Mouse (Mus musculus): ENCODE measurements around the gene Pde6d. TPM values are rescaled to one million over a fixed set of nuclear protein-coding genes. Genes with fewer than 3 reads are reported as not detected.

The Pde6d gene
- polyA plus RNA-seq (2016; fragmentation: Nextera tagmentation; extraction: Ambion mirVana): 64.3 and 68.0 TPM in 2 replicates

- under 1% methylated on average over 26 of the region's 26 CpGs for WGBS
- Histone ChIP-seq H3K36me3 (replicated peaks) (peaks cover 10% of the 10 kb centered on the region), H3K27me3 (ENCODE audit: poor library complexity, severe bottlenecking) (no peaks in the 10 kb centered on the region), H3K4me1 (peaks cover 28% of the 10 kb centered on the region), H3K27ac (peak within 1 kb of the TSS; percentile 93), H3K4me3 (peak within 1 kb of the TSS; percentile 66), H3K9me3 (no peaks in the 10 kb centered on the region)
- peak; percentile 94 for DNase-seq (ENCODE audit: extremely low spot score, low spot score)
These were observed at the start of gene Pde6d, which contains the start of gene Cops7b for GRCm38 (mm10) chr1:86582451-86583096. Gene Pde6d (minus strand): TSS chr1:86582629. Gene Cops7b (plus strand): TSS chr1:86582904.

GRCm38 (mm10) chr1:86630527-86630926 lies 48.1 kb upstream of the Pde6d start:
- Histone ChIP-seq H3K27me3 (ENCODE audit: poor library complexity, severe bottlenecking) (no peaks in the 10 kb centered on the region), H3K4me3 (no peak overlapping the region), H3K9me3 (no peaks in the 10 kb centered on the region), H3K4me1 (peaks cover 18% of the 10 kb centered on the region), H3K27ac (no peak overlapping the region), H3K36me3 (replicated peaks) (no peaks in the 10 kb centered on the region)
- WGBS: 88% methylated on average over 4 of the region's 4 CpGs
- DNase-seq (ENCODE audit: extremely low spot score, low spot score): no peak

- H3K27me3 ChIP-seq (ENCODE audit: poor library complexity, severe bottlenecking): no peaks in the 10 kb centered on the region
- WGBS: 65% methylated on average over 4 of the region's 4 CpGs
- H3K27ac ChIP-seq: no peak overlapping the region
- H3K4me1 ChIP-seq: peaks cover 18% of the 10 kb centered on the region
- DNase-seq (ENCODE audit: extremely low spot score, low spot score): no peak
- H3K4me3 ChIP-seq: no peak overlapping the region
- no peaks in the 10 kb centered on the region for H3K9me3 ChIP-seq
- H3K36me3 ChIP-seq (replicated peaks): no peaks in the 10 kb centered on the region
These were observed 47.5 kb upstream of the Pde6d start for GRCm38 (mm10) chr1:86629936-86630335.

- Histone ChIP-seq H3K27ac (no peak overlapping the region), H3K27me3 (ENCODE audit: poor library complexity, severe bottlenecking) (no peaks in the 10 kb centered on the region), H3K9me3 (no peaks in the 10 kb centered on the region), H3K36me3 (replicated peaks) (no peaks in the 10 kb centered on the region), H3K4me3 (no peak overlapping the region), H3K4me1 (peaks cover 4% of the 10 kb centered on the region)
- no peak for DNase-seq (ENCODE audit: extremely low spot score, low spot score)
- 80% methylated on average over 3 of the region's 3 CpGs for WGBS
These were observed 45.8 kb upstream of the Pde6d start for GRCm38 (mm10) chr1:86628270-86628669.

GRCm38 (mm10) chr1:86623001-86624000 lies 40.9 kb upstream of the Pde6d start:
- Histone ChIP-seq H3K27me3 (ENCODE audit: poor library complexity, severe bottlenecking) (no peaks in the 10 kb centered on the region), H3K36me3 (replicated peaks) (no peaks in the 10 kb centered on the region), H3K4me1 (no peaks in the 10 kb centered on the region), H3K4me3 (no peak overlapping the region), H3K27ac (no peak overlapping the region), H3K9me3 (no peaks in the 10 kb centered on the region)
- WGBS: 80% methylated on average over 16 of the region's 16 CpGs
- no peak for DNase-seq (ENCODE audit: extremely low spot score, low spot score)

GRCm38 (mm10) chr1:86622296-86622695 lies 39.9 kb upstream of the Pde6d start:
- 73% methylated on average over 2 of the region's 2 CpGs for WGBS
- H3K4me3 ChIP-seq: no peak overlapping the region
- DNase-seq (ENCODE audit: extremely low spot score, low spot score): no peak
- H3K9me3 ChIP-seq: no peaks in the 10 kb centered on the region
- no peak overlapping the region for H3K27ac ChIP-seq
- no peaks in the 10 kb centered on the region for H3K36me3 ChIP-seq (replicated peaks)
- no peaks in the 10 kb centered on the region for H3K4me1 ChIP-seq
- H3K27me3 ChIP-seq (ENCODE audit: poor library complexity, severe bottlenecking): no peaks in the 10 kb centered on the region

GRCm38 (mm10) chr1:86618454-86619125 lies 36.2 kb upstream of the Pde6d start:
- WGBS: 61% methylated on average over 10 of the region's 10 CpGs
- Histone ChIP-seq H3K27ac (no peak overlapping the region), H3K4me3 (no peak overlapping the region), H3K27me3 (ENCODE audit: poor library complexity, severe bottlenecking) (no peaks in the 10 kb centered on the region), H3K9me3 (no peaks in the 10 kb centered on the region), H3K36me3 (replicated peaks) (no peaks in the 10 kb centered on the region), H3K4me1 (no peaks in the 10 kb centered on the region)
- DNase-seq (ENCODE audit: extremely low spot score, low spot score): peak; percentile 39

- Histone ChIP-seq H3K9me3 (no peaks in the 10 kb centered on the region), H3K4me3 (no peak overlapping the region), H3K4me1 (no peaks in the 10 kb centered on the region), H3K27me3 (ENCODE audit: poor library complexity, severe bottlenecking) (no peaks in the 10 kb centered on the region), H3K36me3 (replicated peaks) (peaks cover 5% of the 10 kb centered on the region), H3K27ac (no peak overlapping the region)
- no peak for DNase-seq (ENCODE audit: extremely low spot score, low spot score)
These were observed 31.8 kb upstream of the Pde6d start for GRCm38 (mm10) chr1:86614269-86614668.

GRCm38 (mm10) chr1:86612081-86612480 lies 29.7 kb upstream of the Pde6d start:
- WGBS: 69% methylated on average over 1 of the region's 1 CpGs

GRCm38 (mm10) chr1:86610954-86611353 lies 28.5 kb upstream of the Pde6d start:
- Histone ChIP-seq H3K27me3 (ENCODE audit: poor library complexity, severe bottlenecking) (no peaks in the 10 kb centered on the region), H3K9me3 (no peaks in the 10 kb centered on the region)
- 79% methylated on average over 1 of the region's 1 CpGs for WGBS

More at GRCm38 (mm10) chr1:86612081-86612480, 29.7 kb upstream of the Pde6d start:
- no peak overlapping the region for H3K4me3 ChIP-seq
- H3K4me1 ChIP-seq: no peaks in the 10 kb centered on the region
- no peak overlapping the region for H3K27ac ChIP-seq
- no peak for DNase-seq (ENCODE audit: extremely low spot score, low spot score)
- peaks cover 17% of the 10 kb centered on the region for H3K36me3 ChIP-seq (replicated peaks)
- H3K9me3 ChIP-seq: no peaks in the 10 kb centered on the region
- H3K27me3 ChIP-seq (ENCODE audit: poor library complexity, severe bottlenecking): no peaks in the 10 kb centered on the region

GRCm38 (mm10) chr1:86600117-86600516 lies 17.7 kb upstream of the Pde6d start:
- H3K36me3 ChIP-seq (replicated peaks): peaks cover 99% of the 10 kb centered on the region
- WGBS: 93% methylated on average over 2 of the region's 2 CpGs

More at GRCm38 (mm10) chr1:86610954-86611353, 28.5 kb upstream of the Pde6d start:
- no peak overlapping the region for H3K27ac ChIP-seq
- H3K4me3 ChIP-seq: no peak overlapping the region
- no peaks in the 10 kb centered on the region for H3K4me1 ChIP-seq
- peaks cover 27% of the 10 kb centered on the region for H3K36me3 ChIP-seq (replicated peaks)
- DNase-seq (ENCODE audit: extremely low spot score, low spot score): no peak

GRCm38 (mm10) chr1:86598516-86598915 lies 16.1 kb upstream of the Pde6d start:
- no peak for DNase-seq (ENCODE audit: extremely low spot score, low spot score)
- H3K4me1 ChIP-seq: no peaks in the 10 kb centered on the region
- H3K27me3 ChIP-seq (ENCODE audit: poor library complexity, severe bottlenecking): no peaks in the 10 kb centered on the region
- no peaks in the 10 kb centered on the region for H3K9me3 ChIP-seq
- H3K36me3 ChIP-seq (replicated peaks): peaks cover 98% of the 10 kb centered on the region
- 74% methylated on average over 3 of the region's 3 CpGs for WGBS
- no peak overlapping the region for H3K27ac ChIP-seq
- no peak overlapping the region for H3K4me3 ChIP-seq

More at GRCm38 (mm10) chr1:86600117-86600516, 17.7 kb upstream of the Pde6d start:
- no peak for DNase-seq (ENCODE audit: extremely low spot score, low spot score)
- no peaks in the 10 kb centered on the region for H3K27me3 ChIP-seq (ENCODE audit: poor library complexity, severe bottlenecking)
- H3K4me1 ChIP-seq: no peaks in the 10 kb centered on the region
- H3K9me3 ChIP-seq: no peaks in the 10 kb centered on the region
- H3K27ac ChIP-seq: no peak overlapping the region
- no peak overlapping the region for H3K4me3 ChIP-seq
